Mouse (Mus musculus): ENCODE data around the gene Ube2c. TPM values are rescaled to one million over a fixed set of nuclear protein-coding genes. Genes with fewer than 3 reads are reported as not detected.

The Ube2c gene
- total RNA-seq (2022), result under 1 TPM in 3 of 4 experiments, not detected in 1; 0.33 to 0.81 (median 0.48) TPM

DNA sequence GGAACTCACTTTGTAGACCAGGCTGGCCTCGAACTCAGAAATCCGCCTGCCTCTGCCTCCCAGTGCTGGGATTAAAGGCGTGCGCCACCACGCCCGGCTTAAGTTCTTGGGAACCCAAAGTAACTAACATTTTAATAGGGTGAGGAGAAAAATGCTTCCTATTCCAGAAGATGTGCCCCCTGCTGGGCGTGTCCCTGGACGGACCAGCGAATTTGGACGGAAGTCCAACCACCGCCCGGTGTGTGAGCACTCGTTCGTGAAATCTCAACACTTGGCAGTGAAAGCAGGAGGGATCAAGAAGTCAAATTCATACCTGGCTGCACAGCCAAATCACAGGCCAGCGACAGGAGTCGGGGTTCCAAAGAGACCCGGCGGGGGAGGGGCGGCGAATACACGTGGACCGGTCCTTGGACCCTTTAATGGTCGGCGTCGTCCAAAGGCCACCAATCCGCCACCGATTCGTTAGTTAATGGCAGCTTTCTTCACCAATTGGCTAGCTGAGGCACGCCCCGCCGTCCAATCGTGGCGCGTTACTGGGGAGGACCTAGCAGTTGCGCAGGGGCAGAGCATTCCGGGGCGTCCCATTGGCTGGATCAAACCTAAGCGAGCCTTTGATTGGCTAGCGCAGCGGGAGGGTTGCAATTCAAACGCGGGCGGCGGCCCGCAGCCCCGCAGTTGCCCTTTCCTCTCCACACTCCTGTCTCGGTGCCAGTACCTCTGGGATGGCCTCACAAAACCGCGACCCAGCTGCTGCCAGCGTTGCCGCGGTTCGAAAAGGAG is at the start of gene Ube2c:
Ube2c (plus strand) TSS at position 641 of the 780 bp plus-strand sequence.
- DNase-seq (ENCODE audit: low spot score in 2 of 2), result peak; percentile 98 to 99

DNA sequence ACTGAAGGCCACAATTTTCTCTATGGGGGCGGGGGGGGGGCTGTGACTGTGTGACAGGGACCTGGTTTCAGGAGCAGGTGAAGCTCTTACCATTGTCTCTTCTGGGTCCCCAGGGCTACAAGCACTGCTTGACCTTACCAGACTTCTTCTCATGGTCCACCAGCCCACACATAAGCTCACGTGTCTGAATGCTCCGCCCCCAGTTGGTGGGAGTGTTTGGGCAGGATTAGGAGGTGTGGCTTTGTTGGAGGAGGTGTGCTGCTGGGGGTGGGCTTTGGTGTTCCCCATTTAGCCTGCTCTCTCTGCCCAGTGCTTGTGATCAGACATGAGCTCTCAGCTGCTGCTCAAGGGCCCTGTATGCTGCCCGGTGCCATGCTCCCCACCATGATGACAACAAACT is 46.4 kb upstream of the Ube2c start:
- DNase-seq (ENCODE audit: low spot score in 2 of 2), result no peak

DNA sequence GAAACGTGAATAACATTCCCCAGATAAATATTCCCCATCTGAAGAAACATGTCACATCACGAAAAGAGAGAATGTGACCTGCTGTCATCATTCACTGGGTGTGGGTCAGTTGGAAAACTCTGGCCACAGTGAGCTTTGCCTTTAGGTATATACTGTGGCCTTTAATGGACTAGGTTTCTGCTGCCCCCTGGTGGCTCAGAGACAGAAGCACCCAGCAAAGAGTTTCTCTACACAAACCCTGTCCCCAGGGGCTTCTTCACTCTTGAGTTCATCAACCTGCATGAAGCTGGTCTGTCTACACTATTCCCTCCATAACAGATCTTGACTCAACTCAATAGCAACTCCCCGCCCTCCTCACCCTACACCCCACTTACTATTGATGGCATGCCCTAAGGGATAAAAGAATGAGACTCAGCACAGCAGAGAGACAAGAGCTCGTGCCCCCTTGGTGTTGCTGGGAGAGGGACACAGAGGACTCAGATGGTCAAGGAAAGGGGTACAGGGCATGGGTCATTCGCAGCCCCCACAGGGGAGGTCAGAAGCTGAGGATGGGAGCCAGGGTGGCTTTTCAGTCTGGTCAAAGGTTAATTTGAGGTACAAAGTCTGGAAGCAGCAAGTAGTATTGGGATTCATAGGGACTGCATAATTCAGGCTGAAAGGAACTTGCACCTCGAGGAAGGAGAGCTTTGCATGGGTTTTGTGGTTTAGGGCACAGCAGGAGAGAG is 43.6 kb upstream of the Ube2c start:
- peak in 1 of 2 experiments; percentile 68 for DNase-seq (ENCODE audit: low spot score in 2 of 2)

DNA sequence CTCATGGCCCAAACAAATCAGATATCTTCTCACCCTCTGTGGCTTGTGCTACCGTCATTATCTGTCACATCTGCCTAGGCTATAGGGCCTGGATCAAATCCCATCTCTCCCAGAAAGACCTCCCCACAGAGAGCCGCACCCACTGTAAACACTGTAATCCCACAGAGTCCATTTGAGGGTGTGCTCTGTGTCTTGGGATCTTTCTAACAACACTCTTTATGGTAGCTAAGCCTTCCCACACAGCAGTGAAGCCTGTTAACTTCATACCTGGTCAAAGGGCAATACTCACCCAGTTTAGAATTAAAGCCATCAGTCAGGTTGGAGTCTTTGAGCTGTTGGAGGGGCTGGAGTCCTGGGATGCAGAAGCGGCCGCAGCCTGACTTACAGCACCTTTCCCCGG is 38.0 kb upstream of the Ube2c start:
- DNase-seq (ENCODE audit: low spot score in 2 of 2), result no peak

DNA sequence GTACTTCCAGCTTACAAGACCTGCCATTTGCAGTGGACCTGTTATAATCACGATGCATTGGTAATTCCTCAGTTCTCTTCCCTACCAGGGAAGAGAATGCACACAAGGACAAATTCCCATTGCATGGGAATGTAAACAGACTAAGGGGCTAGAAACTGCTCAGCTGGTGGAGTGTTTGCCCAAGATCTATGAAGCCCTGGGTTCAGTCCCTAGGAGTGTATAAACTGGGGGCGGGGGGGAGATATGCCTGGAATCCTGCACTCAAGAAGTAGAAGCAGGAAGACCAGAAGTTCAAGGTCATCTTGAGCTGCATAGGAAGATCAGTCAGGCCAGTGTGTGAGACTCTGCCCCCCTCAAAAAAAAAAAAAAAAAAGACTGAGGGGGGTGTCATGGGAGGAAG is 36.4 kb upstream of the Ube2c start:
- no peak for DNase-seq (ENCODE audit: low spot score in 2 of 2)

DNA sequence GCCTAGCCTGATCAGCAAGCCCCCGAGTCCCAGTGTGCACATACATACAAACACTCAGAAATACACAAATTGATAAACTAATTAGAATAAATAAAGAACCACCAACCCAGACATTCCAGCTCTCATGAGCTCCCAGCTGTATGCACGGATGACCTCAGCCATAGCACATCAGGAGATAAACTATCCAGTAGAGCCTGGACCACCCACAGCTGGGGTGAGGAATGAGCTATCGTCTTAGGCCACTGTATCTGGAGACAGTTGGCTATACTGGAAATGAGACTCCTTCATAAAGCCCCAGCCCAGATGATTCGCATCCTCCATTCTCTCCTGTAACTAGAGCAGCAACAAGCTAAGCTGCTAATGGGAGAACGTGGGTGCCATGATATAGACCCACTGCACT is 34.9 kb upstream of the Ube2c start:
- DNase-seq (ENCODE audit: low spot score in 2 of 2), result no peak

DNA sequence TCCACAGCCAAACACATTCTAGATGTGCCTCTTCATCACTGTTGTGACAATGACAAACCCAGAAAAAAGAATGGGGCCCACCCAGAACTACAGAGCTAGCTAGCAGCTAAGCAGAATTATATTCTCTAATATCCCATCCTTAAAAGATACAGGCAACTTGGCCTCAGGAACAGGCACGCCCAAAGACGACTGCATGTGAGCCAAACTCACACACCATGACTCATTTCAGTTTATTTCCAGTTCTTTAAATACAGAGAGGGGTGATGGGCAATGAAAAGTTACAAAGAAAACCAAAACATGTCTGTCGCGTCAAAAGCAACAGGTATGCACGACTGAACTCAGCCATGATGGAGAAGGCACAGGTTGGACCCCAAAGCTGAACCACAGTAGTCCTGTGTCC is 34.3 kb upstream of the Ube2c start:
- DNase-seq (ENCODE audit: low spot score in 2 of 2), result no peak

DNA sequence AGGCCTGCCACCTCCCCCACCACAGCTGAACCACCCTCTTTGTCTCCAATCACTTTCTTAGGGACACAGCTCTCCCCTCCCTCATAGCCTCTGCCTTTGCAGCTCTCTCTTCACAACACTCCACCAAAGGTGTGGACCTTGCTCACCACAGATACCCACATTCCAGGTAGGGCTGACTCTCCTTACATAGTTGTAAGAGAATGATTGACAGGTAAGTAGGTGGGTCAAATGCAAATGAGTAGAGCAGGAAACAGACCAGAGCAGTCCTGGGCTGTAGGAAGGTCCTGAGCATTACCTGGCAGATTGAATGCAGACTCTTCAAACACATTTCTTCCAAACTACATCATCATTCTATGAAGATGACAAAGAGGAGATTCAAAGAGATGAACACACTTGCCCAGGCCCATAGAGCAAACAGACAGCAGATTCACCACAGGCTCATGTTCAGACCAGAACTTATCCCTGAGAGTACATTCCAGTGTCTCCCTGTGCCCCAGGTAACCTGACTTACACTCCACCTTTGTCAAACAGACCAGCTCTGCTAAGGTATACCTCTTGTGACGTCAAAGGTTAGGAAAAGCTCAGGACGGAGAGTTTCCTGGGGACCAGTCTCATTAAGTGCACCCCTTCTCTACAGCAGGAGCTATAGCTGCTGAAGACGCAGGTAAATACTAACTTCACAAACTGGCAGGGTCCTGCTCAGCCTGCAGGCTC is 32.2 kb upstream of the Ube2c start:
- no peak for DNase-seq (ENCODE audit: low spot score in 2 of 2)

DNA sequence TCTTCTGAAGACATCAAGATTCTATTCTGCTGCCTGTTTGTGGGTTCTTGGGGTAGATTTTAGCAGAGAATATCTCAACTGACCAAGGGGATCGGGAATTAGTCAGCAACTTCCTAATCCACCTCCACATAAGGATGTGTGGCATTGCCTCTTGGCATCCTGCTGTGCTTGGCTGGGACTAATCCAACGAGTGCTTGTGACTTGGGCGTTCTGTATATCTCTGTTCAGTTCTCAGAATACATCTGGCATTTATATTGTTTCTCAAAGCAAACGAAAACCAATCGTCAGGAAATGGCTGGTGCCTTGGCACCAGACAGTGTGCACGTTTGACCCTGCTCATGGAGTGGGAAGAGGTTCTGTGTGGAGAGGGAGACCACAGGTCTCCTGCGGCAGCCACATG is 29.8 kb upstream of the Ube2c start:
- DNase-seq (ENCODE audit: low spot score in 2 of 2), result no peak

DNA sequence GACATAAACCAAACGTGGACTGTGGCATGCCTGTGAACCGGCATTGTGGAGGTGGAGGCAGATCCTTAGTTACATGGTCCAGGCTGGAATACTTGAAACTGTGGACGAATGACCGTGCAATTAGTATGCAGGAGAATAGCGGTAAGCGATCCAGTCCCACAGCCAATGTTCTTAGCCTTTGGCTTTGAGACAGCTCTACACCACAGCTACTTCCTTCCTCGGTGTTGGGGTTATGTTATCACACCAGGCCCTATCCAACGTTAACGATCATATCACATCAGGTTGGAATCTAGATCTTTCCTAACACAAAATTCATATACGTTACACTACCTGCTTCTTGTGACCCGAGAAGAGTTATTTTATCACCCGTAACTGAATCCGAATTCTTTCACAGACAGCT is 24.7 kb upstream of the Ube2c start:
- no peak for DNase-seq (ENCODE audit: low spot score in 2 of 2)

DNA sequence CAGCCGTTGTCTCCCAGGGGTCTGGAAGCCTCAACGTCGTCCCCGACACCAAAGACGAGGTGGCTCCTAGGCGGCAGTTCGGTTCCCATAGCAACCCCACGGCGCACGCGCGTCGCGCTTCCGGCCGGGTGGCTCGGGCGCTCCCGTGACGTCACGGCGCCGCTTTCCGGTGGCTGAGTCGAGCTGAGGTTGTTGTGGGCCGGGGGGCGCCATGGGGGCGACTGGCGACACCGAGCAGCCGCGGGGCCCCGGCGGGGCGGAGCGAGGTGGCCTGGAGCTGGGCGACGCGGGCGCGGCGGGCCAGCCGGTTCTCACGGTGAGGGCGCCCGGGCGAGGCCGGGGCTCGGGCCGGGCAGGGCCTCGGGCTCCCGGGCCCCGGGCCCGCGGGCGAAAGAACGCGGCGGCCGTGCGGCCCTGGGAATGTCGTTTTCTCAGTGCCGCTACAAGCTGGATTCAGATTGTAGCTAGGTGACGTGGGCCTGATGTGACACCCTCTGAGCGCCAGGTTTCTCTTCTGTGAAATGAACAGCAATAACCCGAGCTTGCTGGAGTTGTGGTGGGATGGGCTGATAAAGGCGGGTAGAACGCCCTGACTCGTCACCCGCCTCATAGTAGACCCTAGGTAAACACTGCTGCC is 23.7 kb upstream of the Ube2c start, which contains the start of the genes Wfdc3 and Dnttip1:
Wfdc3 (minus strand) TSS at position 89 of the 637 bp plus-strand sequence.
Dnttip1 (plus strand) TSS at position 141 of the 637 bp plus-strand sequence.
- DNase-seq (ENCODE audit: low spot score in 2 of 2), result peak; percentile 87 to 91

DNA sequence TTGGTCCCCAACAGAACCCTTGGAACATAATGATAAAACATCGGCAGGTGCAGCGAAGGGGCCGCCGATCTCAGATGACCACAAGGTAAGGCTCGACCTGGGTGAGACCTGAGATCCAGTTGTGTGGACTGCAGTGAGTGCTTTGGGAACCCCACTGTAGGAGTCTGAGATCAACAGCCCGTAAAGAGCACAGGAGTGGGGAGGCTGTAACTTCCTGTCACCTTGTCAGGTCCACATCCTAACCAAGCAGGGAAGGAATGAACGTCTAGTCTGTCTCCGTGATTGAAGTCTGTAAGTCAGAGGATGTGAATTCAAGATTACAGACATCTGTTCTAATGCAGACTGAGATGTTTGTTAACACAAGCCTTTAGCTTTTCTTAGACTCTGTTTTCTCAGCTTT is 23.0 kb upstream of the Ube2c start:
- DNase-seq (ENCODE audit: low spot score in 2 of 2), result no peak

DNA sequence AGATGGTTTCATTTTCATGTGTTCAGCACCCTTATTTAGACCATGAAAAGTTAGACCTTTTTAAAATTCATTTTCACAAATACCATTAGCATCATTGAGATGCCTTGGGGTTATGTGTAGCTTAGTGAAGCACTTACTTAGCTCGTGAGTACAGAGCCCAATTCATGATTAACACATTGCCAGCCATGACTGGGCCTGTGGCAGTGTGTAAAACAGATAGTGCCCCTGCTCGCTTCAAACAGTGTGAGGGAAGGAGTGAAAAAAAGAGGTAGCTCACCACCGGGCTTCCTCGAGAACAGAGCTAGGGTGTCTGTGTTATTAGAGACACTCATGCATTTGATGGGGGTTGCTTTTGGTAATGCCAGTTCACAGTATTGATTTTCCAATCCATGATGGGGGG is 21.5 kb upstream of the Ube2c start:
- no peak for DNase-seq (ENCODE audit: low spot score in 2 of 2)

DNA sequence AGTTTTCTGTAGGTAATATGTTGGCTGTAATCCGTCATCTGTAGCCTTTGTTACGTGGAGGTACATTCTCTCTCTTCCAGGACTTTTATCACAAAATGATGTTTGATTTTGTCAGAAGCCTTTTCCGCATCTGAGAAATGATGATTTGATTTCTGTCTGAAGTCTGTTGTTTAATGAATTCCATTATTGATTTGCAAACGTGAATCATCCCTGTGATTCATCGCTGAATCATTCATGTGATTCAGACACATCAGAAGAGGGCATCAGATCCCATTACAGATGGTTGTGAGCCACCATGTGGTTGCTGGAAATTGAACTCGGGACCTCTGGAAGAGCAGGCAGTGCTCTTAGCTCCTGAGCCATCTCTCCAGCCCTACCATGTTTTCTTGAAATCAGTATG is 20.7 kb upstream of the Ube2c start:
- no peak for DNase-seq (ENCODE audit: low spot score in 2 of 2)

DNA sequence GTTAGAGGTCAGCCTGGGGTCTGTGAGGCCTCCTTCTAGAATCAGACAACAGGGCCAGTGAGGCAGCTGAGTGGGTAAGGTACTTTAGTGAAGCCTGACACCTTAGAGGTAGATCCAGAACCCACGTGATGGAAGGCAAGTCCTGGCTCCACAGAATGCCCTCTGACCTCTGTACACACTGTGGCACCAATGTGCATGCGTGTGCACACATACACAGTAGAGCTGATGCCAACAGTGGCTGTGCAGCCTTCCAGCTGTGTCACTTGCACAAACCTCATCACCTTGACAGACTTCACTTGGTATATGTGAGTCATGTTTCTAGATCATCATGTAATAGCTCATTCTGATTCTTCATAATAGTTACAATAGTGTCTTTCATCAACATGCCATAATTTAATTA is 17.2 kb upstream of the Ube2c start:
- DNase-seq (ENCODE audit: low spot score in 2 of 2), result no peak

DNA sequence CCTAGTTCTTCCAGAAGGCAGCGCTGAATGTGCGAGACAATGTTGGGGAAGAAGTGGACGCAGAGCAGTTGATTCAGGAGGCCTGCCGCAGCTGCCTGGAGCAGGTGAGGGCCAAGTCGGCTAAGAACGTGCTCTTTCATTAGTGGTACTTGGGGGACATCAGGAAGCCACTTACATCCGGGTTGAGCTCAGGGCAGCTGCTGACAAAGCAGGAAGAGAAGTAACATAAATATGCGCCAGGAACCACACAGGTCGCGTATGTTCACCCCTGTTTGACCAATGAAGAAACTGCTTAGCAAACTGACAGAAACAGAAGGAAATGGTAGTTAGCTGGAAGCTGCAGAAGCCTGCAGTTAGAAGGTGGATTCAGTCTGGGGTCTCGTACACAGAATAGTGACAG is 15.6 kb upstream of the Ube2c start:
- no peak for DNase-seq (ENCODE audit: low spot score in 2 of 2)

DNA sequence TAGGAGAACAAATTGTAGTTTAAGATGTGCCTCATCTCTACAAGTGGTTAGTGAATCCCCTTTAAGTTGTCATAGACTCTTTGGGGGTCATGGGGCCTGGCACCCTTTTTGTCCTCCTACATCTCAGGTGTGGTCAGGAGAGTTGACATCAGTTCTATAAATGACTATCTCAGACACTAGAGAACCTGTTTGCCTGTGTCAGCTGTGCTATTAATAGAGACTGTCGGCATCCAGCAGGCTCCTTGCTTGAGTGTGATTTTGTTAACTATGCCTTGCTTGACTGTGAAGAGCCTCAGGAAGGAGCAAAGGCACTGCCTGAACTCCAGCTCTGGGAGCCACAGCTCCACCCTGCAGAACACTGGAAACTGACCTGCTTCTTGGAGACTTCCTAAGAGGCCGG is 14.9 kb upstream of the Ube2c start:
- DNase-seq (ENCODE audit: low spot score in 2 of 2), result no peak

DNA sequence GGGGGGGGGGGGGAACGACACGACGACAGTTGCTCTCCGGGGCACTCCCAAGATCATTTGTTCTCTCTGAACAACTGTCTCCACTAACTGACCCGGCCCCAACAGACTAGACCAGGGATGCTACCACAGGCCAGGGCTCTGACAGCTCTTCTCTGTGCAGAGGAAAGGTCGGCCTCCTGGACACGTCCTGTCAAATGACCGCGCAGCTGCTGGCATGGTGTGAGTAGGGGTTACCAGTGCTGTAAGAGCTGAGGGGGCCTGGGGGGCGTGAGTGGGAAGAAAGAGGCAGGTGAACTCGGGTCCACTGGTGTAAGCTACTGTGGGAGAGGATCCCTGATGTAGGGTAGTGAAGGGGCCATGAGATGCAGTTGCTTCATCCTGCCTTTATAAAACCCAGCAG is 11.9 kb upstream of the Ube2c start:
- DNase-seq (ENCODE audit: low spot score in 2 of 2), result no peak

DNA sequence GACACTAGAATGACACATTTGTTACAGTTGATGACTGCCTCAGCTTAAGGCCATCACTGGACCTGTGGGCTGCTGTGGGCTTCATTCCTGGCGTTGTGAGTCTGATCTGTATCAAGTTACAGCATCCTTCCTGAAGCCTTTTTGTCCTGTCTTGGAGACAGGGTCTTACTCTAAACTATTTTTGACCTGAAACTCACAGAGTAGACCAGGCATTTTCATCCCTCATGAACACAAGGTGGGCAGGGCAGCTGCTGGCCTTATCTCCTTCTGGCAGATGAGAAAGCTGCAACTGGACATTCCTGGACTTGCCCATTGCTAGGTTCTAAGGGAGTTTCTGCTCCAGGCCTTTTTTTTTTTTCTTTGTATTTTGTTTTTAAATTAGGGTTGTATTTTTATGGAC is 11.0 kb upstream of the Ube2c start:
- no peak for DNase-seq (ENCODE audit: low spot score in 2 of 2)

DNA sequence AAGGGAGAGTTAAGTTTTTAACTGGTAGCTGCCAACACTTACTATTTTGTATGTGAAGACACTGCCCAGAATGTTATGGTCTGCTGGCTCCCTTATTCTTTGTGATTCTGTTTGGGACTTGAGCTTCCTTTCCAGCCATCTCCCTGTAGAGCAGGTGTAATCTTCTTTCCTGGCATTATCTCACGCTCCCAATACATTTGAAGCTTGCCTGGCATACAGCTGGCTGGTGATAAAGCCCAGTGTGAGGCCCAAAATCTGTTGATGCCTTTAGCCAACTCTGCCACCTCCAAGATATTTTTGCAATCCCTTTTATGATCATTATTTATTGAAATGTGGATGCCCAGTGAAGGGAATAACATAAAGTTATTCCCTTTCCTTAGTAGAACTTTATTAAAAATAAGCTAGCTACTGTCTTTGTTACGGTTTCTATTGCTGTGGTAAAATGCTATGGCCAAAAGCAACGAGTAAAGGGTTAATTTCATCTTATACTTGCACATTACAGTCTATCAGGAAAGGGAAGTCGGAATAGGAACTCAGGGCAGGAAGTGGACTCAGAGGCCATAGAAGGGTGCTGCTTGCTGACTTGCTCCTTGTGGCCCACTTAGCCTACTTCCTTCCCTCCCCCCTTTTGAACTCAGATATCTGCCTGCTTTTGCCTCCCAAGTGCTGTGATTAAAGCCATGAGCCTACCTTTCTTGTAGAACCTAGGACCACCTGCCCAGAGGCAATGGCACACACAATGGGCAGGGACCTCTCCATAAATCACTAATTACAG is 9.5 kb upstream of the Ube2c start:
- DNase-seq (ENCODE audit: low spot score in 2 of 2), result no peak

DNA sequence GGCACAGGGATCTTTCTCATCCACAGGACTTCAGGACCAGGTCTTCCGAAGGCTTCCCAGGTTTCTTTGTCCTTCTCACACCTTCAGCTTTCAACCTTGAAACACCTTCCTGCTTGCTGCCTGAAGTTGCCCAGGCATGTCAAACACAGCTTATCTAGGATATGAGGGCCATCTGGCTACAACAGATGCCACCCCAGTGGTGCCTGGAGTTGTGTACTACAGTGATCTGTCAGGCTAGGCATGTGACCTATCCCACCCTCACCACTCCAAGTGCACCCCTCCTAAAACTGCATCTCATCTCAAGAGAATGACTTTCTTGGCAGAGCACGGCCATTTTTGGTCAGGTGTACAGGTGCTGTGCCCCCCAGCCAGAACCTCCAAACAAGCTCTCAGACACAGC is 8.2 kb upstream of the Ube2c start:
- no peak for DNase-seq (ENCODE audit: low spot score in 2 of 2)
